Mouse (Mus musculus): ENCODE measurements at regions not wholly inside any gene's neighbourhood (a gene's known extent, or its start where the extent isn't known, plus 50 kb on each side); places are given as distances from the start of the nearest gene placed in this dataset.

GRCm38 (mm10) chr15:51371162-51371561 is 2513.5 kb upstream of the Gm7489 start:
- Histone ChIP-seq H3K9me3 (no peaks in the 10 kb centered on the region), H3K9ac (no peak overlapping the region), H3K27me3 (replicated peaks) (no peaks in the 10 kb centered on the region), H3K36me3 (no peaks in the 10 kb centered on the region), H3K4me2 (replicated peaks) (no peak overlapping the region), H3K4me3 (replicated peaks) (no peak overlapping the region), H3K27ac (no peak overlapping the region), H3K4me1 (replicated peaks) (no peaks in the 10 kb centered on the region)
- ATAC-seq: no peak

GRCm38 (mm10) chr15:51390383-51390782 is 2494.3 kb upstream of the Gm7489 start:
- no peak overlapping the region for H3K4me2 ChIP-seq (replicated peaks)
- H3K36me3 ChIP-seq: no peaks in the 10 kb centered on the region
- H3K4me3 ChIP-seq (replicated peaks): no peak overlapping the region
- H3K9me3 ChIP-seq: no peaks in the 10 kb centered on the region
- no peak overlapping the region for H3K9ac ChIP-seq
- no peak for ATAC-seq
- no peak overlapping the region for H3K27ac ChIP-seq
- H3K27me3 ChIP-seq (replicated peaks): no peaks in the 10 kb centered on the region
- H3K4me1 ChIP-seq (replicated peaks): no peaks in the 10 kb centered on the region
- WGBS: 89% methylated on average over 2 of the region's 2 CpGs

GRCm38 (mm10) chr15:51391352-51391751 is 2493.4 kb upstream of the Gm7489 start:
- no peak overlapping the region for H3K9ac ChIP-seq
- no peaks in the 10 kb centered on the region for H3K27me3 ChIP-seq (replicated peaks)
- H3K9me3 ChIP-seq: no peaks in the 10 kb centered on the region
- H3K36me3 ChIP-seq: no peaks in the 10 kb centered on the region
- H3K27ac ChIP-seq: no peak overlapping the region
- H3K4me2 ChIP-seq (replicated peaks): no peak overlapping the region
- no peak overlapping the region for H3K4me3 ChIP-seq (replicated peaks)
- ATAC-seq: no peak
- no peaks in the 10 kb centered on the region for H3K4me1 ChIP-seq (replicated peaks)
- 89% methylated on average over 2 of the region's 2 CpGs for WGBS

- Histone ChIP-seq H3K36me3 (no peaks in the 10 kb centered on the region), H3K4me3 (replicated peaks) (no peak overlapping the region), H3K9ac (no peak overlapping the region), H3K9me3 (no peaks in the 10 kb centered on the region), H3K4me2 (replicated peaks) (no peak overlapping the region), H3K4me1 (replicated peaks) (no peaks in the 10 kb centered on the region), H3K27me3 (replicated peaks) (no peaks in the 10 kb centered on the region), H3K27ac (no peak overlapping the region)
- 54% methylated on average over 7 of the region's 7 CpGs for WGBS
- no peak; the same call in 1 of the 2 replicates for ATAC-seq
Observed at GRCm38 (mm10) chr15:51392449-51393405, 2492.0 kb upstream of the Gm7489 start.

- Histone ChIP-seq H3K4me1 (replicated peaks) (no peaks in the 10 kb centered on the region), H3K27me3 (replicated peaks) (no peaks in the 10 kb centered on the region), H3K9ac (no peak overlapping the region), H3K27ac (no peak overlapping the region), H3K4me2 (replicated peaks) (no peak overlapping the region), H3K9me3 (no peaks in the 10 kb centered on the region), H3K36me3 (no peaks in the 10 kb centered on the region), H3K4me3 (replicated peaks) (no peak overlapping the region)
- ATAC-seq: no peak
- 81% methylated on average over 8 of the region's 8 CpGs for WGBS
Observed at GRCm38 (mm10) chr15:51395961-51396360, 2488.7 kb upstream of the Gm7489 start.

DNA sequence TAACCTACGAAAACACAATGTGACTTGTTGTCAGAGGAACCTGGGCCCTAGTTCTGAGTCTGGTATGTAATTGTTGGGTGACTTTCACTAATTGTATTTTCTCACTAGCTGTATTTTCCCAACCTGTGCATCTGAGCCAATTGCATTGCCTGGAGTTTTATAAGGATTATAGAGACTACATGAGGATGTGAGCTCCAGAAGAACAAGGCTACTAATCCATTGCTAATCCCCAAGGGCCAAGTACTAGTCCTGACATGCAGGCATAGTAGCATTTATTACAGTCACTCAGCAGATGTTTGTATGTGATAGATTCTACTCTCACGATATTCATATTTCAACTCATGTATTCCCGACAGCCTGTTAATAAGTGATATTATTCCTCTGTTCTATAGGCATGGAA is 2481.1 kb upstream of the Gm7489 start:
- H3K9ac ChIP-seq: no peak overlapping the region
- WGBS: 91% methylated on average over 3 of the region's 3 CpGs
- no peak overlapping the region for H3K4me2 ChIP-seq (replicated peaks)
- no peak overlapping the region for H3K4me3 ChIP-seq (replicated peaks)
- H3K27me3 ChIP-seq (replicated peaks): no peaks in the 10 kb centered on the region
- H3K27ac ChIP-seq: no peak overlapping the region
- H3K9me3 ChIP-seq: no peaks in the 10 kb centered on the region
- no peaks in the 10 kb centered on the region for H3K36me3 ChIP-seq
- H3K4me1 ChIP-seq (replicated peaks): no peaks in the 10 kb centered on the region
- ATAC-seq: no peak

GRCm38 (mm10) chr15:51409791-51410308 is 2474.9 kb upstream of the Gm7489 start:
- Histone ChIP-seq H3K27me3 (replicated peaks) (no peaks in the 10 kb centered on the region), H3K4me3 (replicated peaks) (no peak overlapping the region), H3K36me3 (no peaks in the 10 kb centered on the region), H3K9me3 (no peaks in the 10 kb centered on the region), H3K4me2 (replicated peaks) (no peak overlapping the region), H3K9ac (no peak overlapping the region), H3K27ac (no peak overlapping the region), H3K4me1 (replicated peaks) (no peaks in the 10 kb centered on the region)
- ATAC-seq: no peak
- WGBS: 42% methylated on average over 6 of the region's 6 CpGs

DNA sequence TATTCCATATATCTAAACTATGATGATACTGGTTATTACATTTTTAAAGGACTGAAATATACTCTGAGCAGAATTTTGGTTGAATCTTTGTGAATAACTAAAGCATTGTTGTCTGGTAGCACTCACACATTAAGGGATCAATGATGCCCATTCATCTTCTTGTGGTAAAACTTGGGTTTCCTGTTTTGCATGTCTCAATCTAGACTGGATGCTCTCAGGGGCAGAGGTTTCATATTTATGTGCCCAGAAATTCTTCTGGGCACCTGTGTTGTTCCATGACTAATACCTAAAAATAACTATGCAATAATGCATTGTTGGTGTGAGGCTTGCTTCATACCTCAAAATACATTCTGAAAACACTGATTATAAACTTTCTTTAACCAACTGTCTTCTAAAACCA is 2472.7 kb upstream of the Gm7489 start:
- no peak overlapping the region for H3K4me3 ChIP-seq (replicated peaks)
- no peak overlapping the region for H3K9ac ChIP-seq
- H3K36me3 ChIP-seq: no peaks in the 10 kb centered on the region
- no peak for ATAC-seq
- H3K4me1 ChIP-seq (replicated peaks): no peaks in the 10 kb centered on the region
- H3K27ac ChIP-seq: no peak overlapping the region
- no peaks in the 10 kb centered on the region for H3K27me3 ChIP-seq (replicated peaks)
- H3K4me2 ChIP-seq (replicated peaks): no peak overlapping the region
- no peaks in the 10 kb centered on the region for H3K9me3 ChIP-seq

GRCm38 (mm10) chr15:51442606-51443005 is 2442.1 kb upstream of the Gm7489 start:
- Histone ChIP-seq H3K27me3 (replicated peaks) (no peaks in the 10 kb centered on the region), H3K4me1 (replicated peaks) (no peaks in the 10 kb centered on the region), H3K27ac (no peak overlapping the region), H3K9ac (no peak overlapping the region), H3K9me3 (no peaks in the 10 kb centered on the region), H3K4me3 (replicated peaks) (no peak overlapping the region), H3K36me3 (no peaks in the 10 kb centered on the region), H3K4me2 (replicated peaks) (no peak overlapping the region)
- no peak for ATAC-seq
- 67% methylated on average over 2 of the region's 2 CpGs for WGBS

- no peak for ATAC-seq
- Histone ChIP-seq H3K4me2 (replicated peaks) (no peak overlapping the region), H3K27ac (no peak overlapping the region), H3K9me3 (no peaks in the 10 kb centered on the region), H3K4me3 (replicated peaks) (no peak overlapping the region), H3K36me3 (no peaks in the 10 kb centered on the region), H3K27me3 (replicated peaks) (no peaks in the 10 kb centered on the region), H3K4me1 (replicated peaks) (no peaks in the 10 kb centered on the region), H3K9ac (no peak overlapping the region)
- WGBS: 81% methylated on average over 3 of the region's 3 CpGs
Observed at GRCm38 (mm10) chr15:51469895-51470294, 2414.8 kb upstream of the Gm7489 start.

DNA sequence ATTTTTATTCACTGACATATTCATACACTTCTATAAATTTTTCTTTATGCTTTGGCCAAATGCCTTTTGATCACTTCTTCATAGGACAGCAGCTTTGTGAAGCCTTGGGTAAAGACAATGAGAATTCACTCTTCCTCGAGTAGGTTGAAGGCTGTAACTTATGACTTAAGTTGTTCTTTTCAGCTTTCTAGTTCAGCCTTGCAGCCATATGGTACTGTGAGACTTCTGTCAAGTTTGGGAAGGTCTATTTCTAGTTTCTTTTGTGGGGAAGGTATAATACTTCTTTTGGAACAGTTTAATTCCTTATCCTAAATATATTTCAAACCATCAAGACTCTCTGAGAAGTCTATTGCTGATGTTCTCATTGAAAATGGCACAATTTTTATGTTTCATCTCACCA is 2413.6 kb upstream of the Gm7489 start:
- Histone ChIP-seq H3K4me1 (replicated peaks) (no peaks in the 10 kb centered on the region), H3K4me2 (replicated peaks) (no peak overlapping the region), H3K27ac (no peak overlapping the region), H3K27me3 (replicated peaks) (no peaks in the 10 kb centered on the region), H3K4me3 (replicated peaks) (no peak overlapping the region), H3K36me3 (no peaks in the 10 kb centered on the region), H3K9me3 (no peaks in the 10 kb centered on the region), H3K9ac (no peak overlapping the region)
- WGBS: 69% methylated on average over 1 of the region's 1 CpGs
- ATAC-seq: no peak

- H3K4me2 ChIP-seq (replicated peaks): no peak overlapping the region
- no peak for ATAC-seq
- no peak overlapping the region for H3K9ac ChIP-seq
- H3K9me3 ChIP-seq: no peaks in the 10 kb centered on the region
- H3K36me3 ChIP-seq: no peaks in the 10 kb centered on the region
- H3K27me3 ChIP-seq (replicated peaks): no peaks in the 10 kb centered on the region
- WGBS: 81% methylated on average over 2 of the region's 2 CpGs
- no peaks in the 10 kb centered on the region for H3K4me1 ChIP-seq (replicated peaks)
- H3K4me3 ChIP-seq (replicated peaks): no peak overlapping the region
- no peak overlapping the region for H3K27ac ChIP-seq
Observed at GRCm38 (mm10) chr15:51472049-51472448, 2412.7 kb upstream of the Gm7489 start.

- no peak for ATAC-seq
- Histone ChIP-seq H3K9ac (no peak overlapping the region), H3K4me1 (replicated peaks) (no peaks in the 10 kb centered on the region), H3K36me3 (no peaks in the 10 kb centered on the region), H3K27me3 (replicated peaks) (no peaks in the 10 kb centered on the region), H3K4me3 (replicated peaks) (no peak overlapping the region), H3K4me2 (replicated peaks) (no peak overlapping the region), H3K27ac (no peak overlapping the region), H3K9me3 (no peaks in the 10 kb centered on the region)
- WGBS: 68% methylated on average over 4 of the region's 4 CpGs
Observed at GRCm38 (mm10) chr15:51481856-51482255, 2402.8 kb upstream of the Gm7489 start.

Data from intestine, embryonic 15.5 days (tissue).